Mouse (Mus musculus) embryonic facial prominence, embryonic 12.5 days (tissue): ENCODE data around the gene Flvcr1. TPM values are rescaled to one million over a fixed set of nuclear protein-coding genes. Genes with fewer than 3 reads are reported as not detected.

Experiments used
- ATAC-seq: fragments of 200-750 bp; cut with Nextera tagmentation; 2 replicates; pipeline ENCODE4 v1.8.0; 2017; ENCODE audit not compliant: insufficient number of reproducible peaks, insufficient read depth, low FRiP score, low TSS enrichment
- H3K27ac ChIP-seq: fragments of 300-500 bp; sonication (generic); 2 replicates; pipeline ENCODE4 v1.5.1; 2016; ENCODE audit warnings: mild to moderate bottlenecking
- H3K27me3 ChIP-seq: fragments of 300-500 bp; sonication (generic); 2 replicates; pipeline ENCODE4 v1.6.1; 2016; ENCODE audit warnings: mild to moderate bottlenecking, moderate library complexity
- H3K36me3 ChIP-seq: fragments of 300-500 bp; sonication (generic); 2 replicates; pipeline ENCODE4 v1.6.1; 2016; ENCODE audit warnings: mild to moderate bottlenecking
- H3K4me1 ChIP-seq: fragments of 300-500 bp; sonication (generic); 2 replicates; pipeline ENCODE4 v1.6.1; 2016
- H3K4me2 ChIP-seq: fragments of 300-500 bp; sonication (generic); replicated peaks from 2 replicates; pipeline ENCODE4 v1.6.1; 2016; ENCODE audit warnings: mild to moderate bottlenecking, moderate library complexity
- H3K4me3 ChIP-seq: fragments of 300-500 bp; sonication (generic); 2 replicates; pipeline ENCODE4 v1.5.1; 2016; ENCODE audit warnings: mild to moderate bottlenecking
- H3K9ac ChIP-seq: fragments of 300-500 bp; sonication (generic); 2 replicates; pipeline ENCODE4 v1.6.1; 2016; ENCODE audit warnings: mild to moderate bottlenecking, moderate library complexity
- H3K9me3 ChIP-seq: fragments of 300-500 bp; sonication (generic); 2 replicates; pipeline ENCODE4 v1.6.1; 2016; ENCODE audit warnings: mild to moderate bottlenecking, moderate library complexity
- WGBS: fragments of 180-500 bp; shearing (Covaris S2); methylation state at CpG from one replicate; pipeline ENCODE4 v1.1.7; 2016; 5-methylcytosine and 5-hydroxymethylcytosine counted together
- polyA plus RNA-seq: library from polyadenylated mRNA; unstranded; fragments of >200 nt; fragmentation: Nextera tagmentation; extraction: Ambion mirVana; gene quantifications from 2 replicates; pipeline ENCODE4 v1.2.1, GENCODE M21; 2016

The Flvcr1 gene
- polyA plus RNA-seq, 1 experiment from 2014 or later, result 7.6 TPM

DNA sequence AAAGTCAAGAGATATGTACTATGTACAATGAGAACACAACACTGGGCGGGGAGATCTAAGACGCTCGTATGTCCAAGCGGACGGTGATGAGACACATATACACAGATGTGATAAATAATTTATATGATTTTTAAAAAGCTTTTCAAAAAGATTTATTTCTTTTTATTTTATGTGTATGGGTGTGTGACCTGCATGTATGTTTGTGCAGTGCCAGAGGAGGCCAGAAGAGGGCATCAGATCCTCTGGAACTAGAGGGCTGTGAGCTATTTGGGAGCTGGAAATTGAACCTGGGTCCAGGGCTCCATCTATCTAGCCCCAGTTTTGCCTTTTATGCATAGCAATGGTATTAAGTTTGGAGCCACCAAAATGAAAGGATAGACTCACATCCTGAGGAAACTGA lies 17.3 kb downstream of the Flvcr1 start:
- Histone ChIP-seq H3K9ac (no peak overlapping the region), H3K27me3 (no peaks in the 10 kb centered on the region), H3K4me3 (no peak overlapping the region), H3K36me3 (peaks cover 60% of the 10 kb centered on the region), H3K4me1 (no peaks in the 10 kb centered on the region), H3K27ac (no peak overlapping the region), H3K4me2 (no peak overlapping the region), H3K9me3 (no peaks in the 10 kb centered on the region)
- WGBS, result over 99% methylated on average over 5 of the region's 5 CpGs
- no peak for ATAC-seq

DNA sequence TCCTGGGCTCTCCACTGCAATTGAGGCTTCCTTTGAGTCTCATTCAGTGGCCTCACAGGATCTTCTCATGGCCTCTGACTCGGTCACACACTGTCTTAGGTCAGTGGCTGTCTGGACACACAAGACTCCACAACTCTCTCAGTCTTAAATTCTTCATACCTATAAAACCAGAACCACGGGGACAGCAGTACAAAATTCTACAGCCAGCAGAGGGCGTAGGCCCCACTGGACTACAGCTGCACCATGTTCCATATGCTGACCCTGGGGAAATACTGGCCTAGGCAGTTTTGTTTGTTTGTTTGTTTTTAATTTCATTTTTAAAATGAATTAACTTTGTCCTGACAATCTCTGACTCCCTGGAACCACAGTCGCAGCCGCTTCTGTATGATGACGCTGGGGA lies 23.8 kb downstream of the Flvcr1 start:
- WGBS, result 66% methylated on average over 6 of the region's 6 CpGs
- Histone ChIP-seq H3K4me1 (no peaks in the 10 kb centered on the region), H3K36me3 (peaks cover 16% of the 10 kb centered on the region), H3K27ac (no peak overlapping the region), H3K9ac (no peak overlapping the region), H3K9me3 (no peaks in the 10 kb centered on the region), H3K4me2 (no peak overlapping the region), H3K27me3 (no peaks in the 10 kb centered on the region), H3K4me3 (no peak overlapping the region)
- no peak for ATAC-seq

GRCm38 (mm10) chr1:191000686-191001085 lies 25.3 kb downstream of the Flvcr1 start:
- no peaks in the 10 kb centered on the region for H3K9me3 ChIP-seq
- no peak overlapping the region for H3K27ac ChIP-seq
- no peak for ATAC-seq
- WGBS, result 86% methylated on average over 3 of the region's 3 CpGs
- H3K27me3 ChIP-seq, result no peaks in the 10 kb centered on the region
- no peak overlapping the region for H3K9ac ChIP-seq
- H3K36me3 ChIP-seq, result peaks cover 13% of the 10 kb centered on the region
- H3K4me3 ChIP-seq, result no peak overlapping the region
- H3K4me2 ChIP-seq, result no peak overlapping the region
- no peaks in the 10 kb centered on the region for H3K4me1 ChIP-seq

- Histone ChIP-seq H3K9ac (no peak overlapping the region), H3K27me3 (no peaks in the 10 kb centered on the region), H3K4me1 (no peaks in the 10 kb centered on the region), H3K4me3 (no peak overlapping the region), H3K36me3 (no peaks in the 10 kb centered on the region), H3K9me3 (no peaks in the 10 kb centered on the region), H3K4me2 (no peak overlapping the region), H3K27ac (no peak overlapping the region)
- no peak for ATAC-seq
- 84% methylated on average over 1 of the region's 1 CpGs for WGBS
Observed at GRCm38 (mm10) chr1:190998027-190998426, 27.9 kb downstream of the Flvcr1 start.

DNA sequence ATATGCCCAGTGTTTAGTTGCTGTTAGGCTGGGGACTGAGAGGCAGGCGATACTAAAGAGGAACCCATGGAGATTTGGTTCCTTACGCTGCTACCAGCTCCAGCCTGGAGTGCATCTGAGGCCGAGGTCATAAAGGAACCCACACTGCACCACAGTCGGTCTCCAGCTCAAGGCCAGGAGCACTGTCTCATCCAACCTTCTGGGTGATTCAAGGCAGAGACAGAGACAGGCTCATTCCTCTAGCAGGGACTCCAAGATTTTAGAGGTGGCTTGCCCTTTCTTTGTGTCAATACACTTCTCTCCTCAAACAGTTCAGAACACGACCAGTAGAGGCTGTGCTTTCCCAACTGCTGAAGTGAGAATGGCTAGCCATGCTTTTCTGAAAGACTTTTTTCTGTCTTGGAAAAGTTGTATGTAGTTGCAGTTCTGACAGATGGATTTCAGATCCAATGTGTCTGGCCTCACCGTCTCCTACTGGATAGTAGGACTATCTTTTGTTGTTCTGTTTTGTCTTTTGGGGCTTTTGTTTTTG lies 29.5 kb downstream of the Flvcr1 start:
- Histone ChIP-seq H3K4me2 (no peak overlapping the region), H3K9ac (no peak overlapping the region), H3K4me3 (no peak overlapping the region), H3K27ac (no peak overlapping the region), H3K9me3 (no peaks in the 10 kb centered on the region), H3K36me3 (no peaks in the 10 kb centered on the region), H3K4me1 (no peaks in the 10 kb centered on the region), H3K27me3 (no peaks in the 10 kb centered on the region)
- ATAC-seq, result no peak
- 73% methylated on average over 6 of the region's 6 CpGs for WGBS

DNA sequence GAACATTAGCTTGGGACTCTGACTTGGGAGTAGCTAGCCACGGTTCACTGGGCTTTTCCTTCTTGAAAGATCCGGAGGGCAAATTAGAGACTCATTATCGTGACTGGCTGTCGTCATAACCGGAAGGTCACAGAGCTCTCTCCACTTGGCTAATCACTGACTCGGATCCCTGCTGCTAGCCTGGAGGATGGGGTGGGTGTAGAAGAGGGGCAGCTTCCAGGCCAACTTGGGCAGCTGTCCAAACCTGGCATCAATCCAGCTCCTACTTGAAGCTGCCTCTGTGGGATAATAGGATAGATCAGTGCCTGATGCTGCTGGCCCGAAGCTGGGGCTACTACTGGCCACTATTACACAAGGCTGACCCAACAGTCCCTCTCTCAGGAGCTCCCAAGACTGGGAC lies 30.4 kb downstream of the Flvcr1 start:
- no peaks in the 10 kb centered on the region for H3K27me3 ChIP-seq
- no peaks in the 10 kb centered on the region for H3K4me1 ChIP-seq
- no peak overlapping the region for H3K4me3 ChIP-seq
- no peak overlapping the region for H3K9ac ChIP-seq
- no peak overlapping the region for H3K4me2 ChIP-seq
- H3K36me3 ChIP-seq, result no peaks in the 10 kb centered on the region
- 58% methylated on average over 7 of the region's 7 CpGs for WGBS
- ATAC-seq, result no peak
- H3K9me3 ChIP-seq, result no peaks in the 10 kb centered on the region
- H3K27ac ChIP-seq, result no peak overlapping the region

DNA sequence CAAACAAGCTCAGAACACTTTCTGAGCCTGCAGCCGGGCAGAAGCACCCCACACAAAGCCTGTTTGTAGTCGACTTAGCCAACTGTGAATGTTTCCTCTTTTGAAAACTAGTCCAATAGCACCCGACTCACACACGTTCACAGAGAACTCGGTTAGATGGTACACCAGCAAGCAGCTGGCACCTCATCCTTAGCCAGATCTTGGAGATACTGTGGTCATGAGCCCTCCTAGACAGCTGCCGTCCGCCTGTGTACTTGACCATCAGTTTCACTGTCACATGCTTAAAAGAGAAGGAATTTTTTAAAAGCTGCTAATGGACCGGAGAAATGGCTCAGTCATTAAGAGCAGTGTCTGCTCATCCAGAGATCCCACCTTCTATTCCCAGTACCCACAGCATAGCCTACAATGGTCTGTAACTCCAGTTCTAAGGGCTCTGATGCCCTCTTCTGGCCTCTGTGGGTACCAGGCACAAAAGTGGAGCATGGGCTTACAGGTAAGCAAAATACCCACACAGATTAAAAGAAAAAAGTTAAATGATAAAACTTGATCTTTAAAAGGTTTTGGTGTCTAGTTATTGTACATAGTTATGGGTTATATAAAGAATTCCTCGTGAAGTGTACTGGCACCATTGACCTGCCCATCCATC lies 36.4 kb downstream of the Flvcr1 start:
- 84% methylated on average over 9 of the region's 9 CpGs for WGBS
- Histone ChIP-seq H3K9me3 (no peaks in the 10 kb centered on the region), H3K4me1 (no peaks in the 10 kb centered on the region), H3K27me3 (no peaks in the 10 kb centered on the region), H3K36me3 (no peaks in the 10 kb centered on the region), H3K9ac (no peak overlapping the region), H3K27ac (no peak overlapping the region), H3K4me2 (no peak overlapping the region), H3K4me3 (no peak overlapping the region)
- no peak for ATAC-seq

- peaks cover 16% of the 10 kb centered on the region for H3K4me1 ChIP-seq
- ATAC-seq, result no peak
- H3K36me3 ChIP-seq, result 0 out of 2 replicates have a peak, but pooled peaks cover under 1% of the 10 kb centered on the region
- no peak overlapping the region for H3K9ac ChIP-seq
- H3K27ac ChIP-seq, result no peak overlapping the region
- no peaks in the 10 kb centered on the region for H3K27me3 ChIP-seq
- no peaks in the 10 kb centered on the region for H3K9me3 ChIP-seq
- no peak overlapping the region for H3K4me2 ChIP-seq
- H3K4me3 ChIP-seq, result no peak overlapping the region
- 77% methylated on average over 4 of the region's 4 CpGs for WGBS
Observed at GRCm38 (mm10) chr1:190981412-190981811, 44.5 kb downstream of the Flvcr1 start.

DNA sequence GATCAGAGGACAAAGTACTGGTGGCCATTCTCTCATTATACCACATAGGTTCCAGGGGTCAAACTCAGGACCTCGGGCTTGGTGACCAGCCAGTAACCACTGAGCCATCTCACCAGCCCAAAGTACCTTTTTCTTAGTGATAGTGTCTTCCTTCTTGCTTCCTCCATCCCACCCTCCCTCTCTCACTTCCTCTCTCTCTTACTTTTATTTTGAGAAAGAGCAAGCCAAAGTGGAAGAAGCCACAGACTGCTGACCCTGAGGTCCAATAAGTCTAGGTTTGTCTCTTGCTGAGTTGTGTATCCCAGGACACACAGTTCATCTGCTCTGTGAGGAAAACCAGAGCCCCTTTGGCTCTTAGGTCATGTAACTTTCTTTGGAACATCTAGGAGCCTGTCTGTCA lies 45.5 kb downstream of the Flvcr1 start:
- ATAC-seq, result no peak
- Histone ChIP-seq H3K9me3 (no peaks in the 10 kb centered on the region), H3K36me3 (0 out of 2 replicates have a peak, but pooled peaks cover 5% of the 10 kb centered on the region), H3K4me1 (peaks cover 20% of the 10 kb centered on the region), H3K9ac (no peak overlapping the region), H3K27ac (no peak overlapping the region), H3K27me3 (no peaks in the 10 kb centered on the region), H3K4me3 (no peak overlapping the region), H3K4me2 (peak overlapping the region; percentile 92; the same call in 1 of the 2 replicates)
- 92% methylated on average over 1 of the region's 1 CpGs for WGBS

DNA sequence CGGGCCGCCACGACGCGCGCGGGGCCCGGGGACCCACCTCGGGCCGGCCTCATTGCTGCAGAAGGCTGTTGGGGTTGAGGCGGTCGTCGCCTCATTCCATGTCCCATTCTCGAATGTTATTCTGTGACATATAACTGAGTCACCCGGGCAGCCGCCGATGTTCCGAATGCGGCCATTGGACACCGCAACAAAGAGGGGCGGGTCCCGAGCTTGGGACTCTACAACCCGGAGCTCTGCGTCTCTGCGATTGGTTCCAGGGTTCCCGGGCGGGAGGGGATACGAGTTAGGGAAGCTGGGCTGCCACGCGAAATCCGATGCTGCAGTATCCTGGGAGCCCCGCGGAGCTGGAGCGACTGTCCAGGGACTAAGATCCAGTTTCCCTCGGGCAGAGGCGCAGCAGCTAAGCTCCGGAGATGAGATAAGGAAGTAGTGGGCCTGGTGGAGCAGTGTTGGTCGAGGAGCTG lies 46.8 kb downstream of the Flvcr1 start, which contains the start of gene Vash2:
Vash2 (minus strand) TSS at position 197 of the 464 bp plus-strand sequence.
- Histone ChIP-seq H3K4me1 (peaks cover 22% of the 10 kb centered on the region), H3K27me3 (no peaks in the 10 kb centered on the region), H3K9me3 (no peaks in the 10 kb centered on the region), H3K4me3 (peak within 1 kb of the TSS; percentile 85), H3K36me3 (peaks cover 18% of the 10 kb centered on the region), H3K27ac (peak within 1 kb of the TSS; percentile 98), H3K9ac (peak within 1 kb of the TSS; percentile 93), H3K4me2 (peak within 1 kb of the TSS; percentile 92)
- 1% methylated on average over 38 of the region's 38 CpGs for WGBS
- ATAC-seq, result peak; percentile 99

DNA sequence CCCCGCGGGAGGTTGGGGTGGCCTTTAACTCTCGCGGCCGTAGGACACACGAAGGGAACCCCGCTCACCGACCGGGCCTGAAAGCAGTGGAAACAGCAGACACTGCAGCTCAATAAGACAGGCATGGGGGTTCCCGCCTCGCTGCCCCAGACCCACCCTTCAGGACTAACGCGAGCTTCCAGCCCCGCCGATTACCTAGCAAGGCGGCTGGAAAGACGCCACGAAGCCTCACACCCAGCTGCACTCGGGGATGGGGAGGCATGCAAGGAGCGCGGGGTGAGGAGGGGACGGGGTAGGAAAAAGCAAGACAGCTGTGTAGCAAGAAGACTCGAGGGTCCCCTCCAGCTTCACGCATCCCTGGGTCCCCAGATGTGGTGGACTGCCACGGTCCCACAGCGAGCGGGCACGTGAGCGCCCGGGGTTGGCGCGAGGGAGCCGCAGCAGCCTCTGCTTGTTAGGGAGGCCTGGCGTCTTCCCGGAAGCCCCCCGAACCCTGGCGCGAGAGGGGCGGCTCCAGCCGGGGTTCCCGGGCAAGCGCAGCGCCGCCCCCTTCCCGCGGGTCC lies 47.4 kb downstream of the Flvcr1 start:
- H3K27ac ChIP-seq, result peak overlapping the region; percentile 98
- peak; percentile 81 for ATAC-seq
- no peaks in the 10 kb centered on the region for H3K27me3 ChIP-seq
- no peaks in the 10 kb centered on the region for H3K9me3 ChIP-seq
- peak overlapping the region; percentile 92 for H3K4me2 ChIP-seq
- H3K4me1 ChIP-seq, result peaks cover 22% of the 10 kb centered on the region
- peaks cover 24% of the 10 kb centered on the region for H3K36me3 ChIP-seq
- H3K9ac ChIP-seq, result peak overlapping the region; percentile 93
- H3K4me3 ChIP-seq, result peak overlapping the region; percentile 85
- under 1% methylated on average over 45 of the region's 46 CpGs for WGBS

DNA sequence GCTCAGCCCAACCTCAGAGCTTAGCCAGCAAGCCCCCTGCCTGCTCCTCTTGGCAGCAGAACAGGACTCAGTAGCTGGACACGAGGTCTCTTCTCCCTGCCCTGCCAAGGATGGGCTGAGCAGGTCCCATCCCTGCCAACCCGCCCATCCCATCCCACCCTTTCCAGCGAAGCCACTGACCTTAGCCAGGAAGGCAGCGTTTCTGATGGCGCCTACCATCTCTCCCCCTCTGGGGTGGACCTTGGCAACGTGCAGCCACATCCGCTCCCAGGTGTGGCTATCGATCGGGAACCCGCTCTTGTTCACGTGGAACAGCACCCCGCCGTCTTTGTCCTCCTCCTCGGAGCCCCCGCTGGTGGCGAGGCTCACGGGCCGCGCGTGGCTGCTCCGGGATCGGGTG lies 48.0 kb downstream of the Flvcr1 start:
- no peak for ATAC-seq
- H3K9ac ChIP-seq, result peak overlapping the region; percentile 93
- no peaks in the 10 kb centered on the region for H3K27me3 ChIP-seq
- peaks cover 30% of the 10 kb centered on the region for H3K36me3 ChIP-seq
- peaks cover 22% of the 10 kb centered on the region for H3K4me1 ChIP-seq
- peak overlapping the region; percentile 98 for H3K27ac ChIP-seq
- H3K4me3 ChIP-seq, result peak overlapping the region; percentile 85
- 1% methylated on average over 22 of the region's 22 CpGs for WGBS
- no peaks in the 10 kb centered on the region for H3K9me3 ChIP-seq
- peak overlapping the region; percentile 92 for H3K4me2 ChIP-seq
